Mouse (Mus musculus): ENCODE results near the gene Gm45837.

DNA sequence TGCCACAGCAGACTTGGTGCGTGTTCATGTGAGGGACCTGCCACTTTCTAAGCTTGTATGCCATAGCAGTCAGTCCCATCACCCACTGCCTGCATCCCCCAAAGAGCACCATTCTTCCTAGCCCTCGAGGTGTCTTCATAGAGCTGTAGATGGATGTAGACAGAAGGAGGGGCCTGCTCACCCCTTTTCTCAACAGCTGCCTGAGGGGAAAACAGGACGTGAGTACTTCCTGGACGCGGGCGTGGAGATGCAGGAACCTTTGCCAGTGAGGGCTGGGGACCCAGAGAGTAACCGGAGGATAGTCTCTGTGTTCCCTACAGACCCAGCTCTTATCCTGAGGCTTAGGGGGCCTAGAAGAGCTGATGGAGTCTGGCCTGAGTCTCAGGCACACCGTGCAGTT, 47.1 kb downstream of the Gm45837 start:
- no peak for TF ChIP-seq CTCF (IDR thresholded peaks at IDR 0.05; ENCODE audit: control insufficient read depth, insufficient read depth, insufficient replicate concordance, low read depth, low read length)
- no peak for TF ChIP-seq POLR2A (IDR thresholded peaks at IDR 0.05; ENCODE audit: control insufficient read depth, low read depth, low read length)

Measured in testis, adult 2 months (tissue).